Mouse (Mus musculus): Measurements from ENCODE around the gene Ak1. TPM values are rescaled to one million over a fixed set of nuclear protein-coding genes. Genes with fewer than 3 reads are reported as not detected.

Gene Ak1
- total RNA-seq, 2 experiments from 2014 or later, result 595 to 617 TPM

DNA sequence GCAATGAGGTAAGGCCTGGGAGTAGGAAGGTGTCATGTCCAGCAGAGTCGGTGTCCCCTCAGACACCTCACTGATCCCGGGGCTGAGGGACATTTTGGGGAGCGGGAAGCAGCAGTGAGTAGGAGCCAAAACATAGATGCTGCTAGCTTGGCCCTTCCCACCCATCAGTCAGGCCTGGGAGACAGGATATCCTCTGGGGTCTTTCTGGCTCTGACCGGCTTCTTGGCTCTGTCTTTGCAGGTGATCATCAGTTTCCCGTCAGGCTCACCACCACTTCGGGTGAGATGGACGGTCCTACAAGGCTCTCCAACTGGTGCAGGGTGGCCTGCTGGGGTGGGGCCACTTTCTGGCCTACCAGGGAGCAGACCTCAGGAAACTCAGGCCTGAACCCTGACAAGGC lies 56.1 kb downstream of the Ak1 start:
- no peak for DNase-seq
- intact Hi-C loops (cut with DNase I), result no loop called here

DNA sequence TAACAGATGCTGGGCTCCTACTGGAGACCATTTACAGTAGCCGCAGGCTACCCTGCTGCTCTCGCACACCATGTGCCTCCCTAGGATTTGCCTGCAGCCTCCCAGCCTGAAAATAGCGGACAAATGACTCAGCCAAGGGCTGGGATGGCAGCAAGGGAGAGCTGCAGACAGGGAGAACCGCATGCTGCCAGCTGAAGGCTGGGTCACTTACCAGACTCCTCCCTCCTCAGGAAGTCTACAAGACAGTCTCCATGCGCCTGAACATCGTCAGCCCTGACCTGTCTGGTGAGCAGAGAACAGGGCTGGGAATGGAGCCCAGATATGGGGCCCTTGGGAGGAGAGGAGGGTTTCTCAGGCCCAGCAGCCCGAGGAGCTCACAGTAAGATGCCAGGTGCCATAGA lies 58.5 kb downstream of the Ak1 start:
- intact Hi-C loops (cut with DNase I), result no loop called here
- DNase-seq, result peak; percentile 43 to 54

DNA sequence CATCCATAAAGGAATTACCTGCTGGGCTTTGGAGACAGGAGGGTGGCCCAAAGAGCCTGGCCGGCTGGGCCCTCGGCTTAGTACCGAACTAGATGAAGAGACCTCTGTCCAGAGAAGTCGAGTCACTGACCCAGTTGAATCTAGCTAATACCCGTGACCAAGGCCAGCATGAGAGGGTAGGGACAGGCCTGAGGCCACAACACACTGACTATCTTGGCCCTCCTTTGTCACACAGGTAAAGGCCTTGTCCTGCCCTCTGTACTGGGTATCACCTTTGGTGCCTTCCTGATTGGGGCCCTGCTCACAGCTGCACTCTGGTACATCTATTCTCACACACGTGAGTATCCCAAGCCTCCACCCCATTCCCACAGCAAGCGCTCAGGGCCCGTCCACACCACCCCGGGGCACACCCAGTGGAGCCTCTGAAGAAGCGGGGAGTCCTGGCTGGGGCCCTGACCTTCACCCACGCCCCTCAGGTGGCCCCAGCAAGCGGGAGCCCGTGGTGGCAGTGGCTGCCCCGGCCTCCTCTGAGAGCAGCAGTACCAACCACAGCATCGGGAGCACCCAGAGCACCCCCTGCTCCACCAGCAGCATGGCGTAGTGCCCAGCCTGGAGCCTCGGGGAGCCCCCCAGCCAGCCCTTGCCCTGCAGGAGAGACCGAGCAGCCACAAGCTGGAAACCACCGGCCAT lies 59.5 kb downstream of the Ak1 start:
- intact Hi-C loops (cut with DNase I), result no loop called here
- DNase-seq, result no peak

DNA sequence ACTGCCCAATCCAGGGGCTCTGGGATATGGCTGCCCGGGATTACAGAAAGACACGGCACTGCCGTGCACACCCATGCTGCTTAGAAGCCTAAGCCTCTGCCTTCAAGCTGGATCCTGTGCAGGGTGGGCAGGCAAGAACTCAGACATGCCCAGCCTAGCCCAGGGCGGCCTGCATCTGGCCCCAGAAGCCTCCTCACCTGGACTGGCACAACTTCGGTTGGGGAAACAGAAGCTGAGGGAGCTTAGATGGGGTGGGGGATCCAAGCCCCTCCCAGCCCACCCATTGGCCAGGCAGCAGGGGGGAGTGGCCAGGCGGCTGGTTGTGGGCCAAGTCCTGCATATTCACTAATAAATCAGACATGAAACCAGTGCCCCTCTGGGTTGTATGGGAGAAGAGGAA lies 60.2 kb downstream of the Ak1 start:
- DNase-seq, result no peak
- intact Hi-C loops (cut with DNase I), result no loop called here

DNA sequence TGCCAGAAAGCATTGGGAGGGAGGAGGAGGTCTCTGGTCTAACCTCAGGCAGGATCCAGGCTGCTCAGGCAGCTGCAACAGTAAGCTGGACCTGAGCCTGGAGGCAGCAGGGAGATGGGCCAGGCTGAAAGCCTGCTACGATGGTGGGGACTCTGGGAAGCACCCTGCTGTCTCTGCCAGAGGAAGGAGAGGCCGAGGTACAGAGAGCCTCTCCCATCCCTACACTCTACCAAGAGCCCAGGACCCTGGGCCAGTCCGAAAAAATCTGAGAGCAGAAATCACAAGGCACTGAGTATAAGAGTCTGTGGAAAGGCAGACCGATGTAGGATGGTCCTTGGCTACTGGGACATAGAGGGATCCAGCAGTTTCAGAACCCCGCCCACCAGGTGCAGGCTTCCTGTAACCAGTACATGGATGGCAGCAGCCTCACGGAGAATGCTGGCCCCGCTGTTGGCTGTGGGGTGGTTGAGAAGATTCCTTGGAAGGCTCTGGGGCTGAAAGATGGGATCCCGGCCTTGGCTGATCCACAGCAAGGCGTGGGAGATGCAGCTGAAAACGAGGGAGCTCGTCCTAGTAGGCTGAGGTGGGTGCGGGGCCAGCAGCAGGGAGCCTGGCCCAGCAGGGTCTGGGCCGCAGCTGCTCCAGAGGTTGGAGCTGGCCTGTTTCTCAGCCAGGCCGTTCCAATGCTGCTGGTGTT lies 61.3 kb downstream of the Ak1 start:
- intact Hi-C loops (cut with DNase I), result no loop called here
- DNase-seq, result peak; percentile 38 to 42

DNA sequence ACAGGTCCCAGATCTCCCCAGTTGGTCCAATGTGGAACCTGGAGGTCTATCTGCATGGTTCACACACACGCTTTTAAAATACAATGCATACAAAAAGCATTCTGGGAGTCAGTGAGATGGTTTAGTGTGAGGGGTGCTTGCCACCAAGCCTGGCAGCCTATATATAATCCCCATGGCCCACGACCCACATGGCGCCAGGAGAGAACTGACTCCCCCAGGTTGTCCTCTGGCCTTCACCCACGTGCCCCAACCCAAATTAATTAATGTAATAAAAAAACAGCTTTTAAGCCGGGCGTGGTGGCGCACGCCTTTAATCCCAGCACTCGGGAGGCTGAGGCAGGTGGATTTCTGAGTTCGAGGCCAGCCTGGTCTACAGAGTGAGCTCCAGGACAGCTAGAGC lies 62.1 kb downstream of the Ak1 start:
- no peak for DNase-seq
- intact Hi-C loops (cut with DNase I), result no loop called here

Small RNAs within 50 kb of the gene (microRNA-seq; reads per million reads assigned to microRNA genes)
- gene Gm47291 (0 reads per million in 2 experiments), gene Mir1954 (0 reads per million in 2 experiments)

Other genes starting within 250 kb of the Ak1 start
- gene 1110008P14Rik, start 239.8 kb upstream of the Ak1 start, total RNA-seq (2021), result 10 to 100 TPM; 45.3 to 48.2 TPM
- gene Lcn2, start 233.5 kb upstream of the Ak1 start, total RNA-seq (2021), result 1 to 10 TPM; 3.8 to 6.5 TPM
- 10 to 100 TPM; 65.0 to 75.7 TPM for gene Ptges2, start 225.9 kb upstream of the Ak1 start, total RNA-seq (2021)
- 1 to 10 TPM; 3.1 to 3.4 TPM for gene Naif1, start 171.3 kb upstream of the Ak1 start, total RNA-seq (2021)
- gene Slc25a25, start 170.3 kb upstream of the Ak1 start, total RNA-seq (2021), result 10 to 100 TPM in 1 of 2 experiments, 1 to 10 TPM in 1; 9.7 to 15.5 TPM
- gene Fam102a, start 86.4 kb upstream of the Ak1 start, total RNA-seq (2021), result 1 to 10 TPM; 8.6 to 9.7 TPM
- 10 to 100 TPM; 21.4 to 22.7 TPM for gene Dpm2, start 50.9 kb upstream of the Ak1 start, total RNA-seq (2021)
- gene Pip5kl1, start 47.0 kb upstream of the Ak1 start, total RNA-seq (2021), result not detected
- not detected for gene 9430097D07Rik, start 46.1 kb upstream of the Ak1 start, total RNA-seq (2021)
- gene St6galnac4, start 34.7 kb upstream of the Ak1 start, total RNA-seq (2021), result 10 to 100 TPM; 22.8 to 23.6 TPM
- 100 to 1,000 TPM in 1 of 2 experiments, 10 to 100 TPM in 1; 97.9 to 104 TPM for gene St6galnac6, start 22.0 kb upstream of the Ak1 start, total RNA-seq (2021)
- 100 to 1,000 TPM; 148 to 162 TPM for gene Eng, start 24.8 kb downstream of the Ak1 start, total RNA-seq (2021)
- 1 to 10 TPM; 6.0 to 7.4 TPM for gene Fpgs, start 82.4 kb downstream of the Ak1 start, total RNA-seq (2021)
- gene Cdk9, start 91.3 kb downstream of the Ak1 start, total RNA-seq (2021), result 10 to 100 TPM; 30.7 to 31.3 TPM
- 10 to 100 TPM; 37.4 to 39.4 TPM for gene Sh2d3c, start 99.3 kb downstream of the Ak1 start, total RNA-seq (2021)
- gene 6330409D20Rik, start 119.3 kb downstream of the Ak1 start, total RNA-seq (2021), result not detected
- 10 to 100 TPM; 10.7 to 12.1 TPM for gene Tor2a, start 135.5 kb downstream of the Ak1 start, total RNA-seq (2021)
- under 1 TPM; 0.07 to 0.24 TPM for gene Ttc16, start 153.9 kb downstream of the Ak1 start, total RNA-seq (2021)
- gene Ptrh1, start 154.0 kb downstream of the Ak1 start, total RNA-seq (2021), result 1 to 10 TPM; 2.9 to 3.7 TPM
- gene Cfap157, start 162.7 kb downstream of the Ak1 start, total RNA-seq (2021), result under 1 TPM; 0.17 to 0.24 TPM
- 10 to 100 TPM; 19.5 to 22.7 TPM for gene Stxbp1, start 225.5 kb downstream of the Ak1 start, total RNA-seq (2021)

All from heart, postnatal 14 days (tissue).